Mouse (Mus musculus) limb, embryonic 10.5 days (tissue): ENCODE data around the gene Pitpnm2. TPM values are rescaled to one million over a fixed set of nuclear protein-coding genes. Genes with fewer than 3 reads are reported as not detected.

ENCODE experiments used
- DNase-seq: peaks from one replicate; pipeline ENCODE4 v3.0.0-alpha.2; 2017; ENCODE audit warnings: low spot score
- H3K27ac ChIP-seq: fragments of 300-500 bp; sonication (generic); 2 replicates; pipeline ENCODE4 v1.5.1; 2016; ENCODE audit warnings: mild to moderate bottlenecking
- H3K27me3 ChIP-seq: fragments of 300-500 bp; sonication (generic); 2 replicates; pipeline ENCODE4 v1.6.1; 2016; ENCODE audit warnings: low read depth, mild to moderate bottlenecking; ENCODE audit not compliant: poor library complexity, severe bottlenecking
- H3K36me3 ChIP-seq: fragments of 300-500 bp; sonication (generic); 2 replicates; pipeline ENCODE4 v1.6.1; 2016; ENCODE audit warnings: mild to moderate bottlenecking, moderate library complexity
- H3K4me1 ChIP-seq: fragments of 300-500 bp; sonication (generic); 2 replicates; pipeline ENCODE4 v1.6.1; 2016
- H3K4me3 ChIP-seq: fragments of 300-500 bp; sonication (generic); 2 replicates; pipeline ENCODE4 v1.5.1; 2016; ENCODE audit warnings: mild to moderate bottlenecking, moderate library complexity
- H3K9me3 ChIP-seq: fragments of 300-500 bp; sonication (generic); replicated peaks from 2 replicates; pipeline ENCODE4 v1.6.1; 2016; ENCODE audit warnings: mild to moderate bottlenecking
- WGBS: fragments of 180-500 bp; shearing (Covaris S2); methylation state at CpG from one replicate; pipeline ENCODE4 v1.1.7; 2016; 5-methylcytosine and 5-hydroxymethylcytosine counted together
- polyA plus RNA-seq: library from polyadenylated mRNA; unstranded; fragments of >200 nt; fragmentation: Nextera tagmentation; extraction: Ambion mirVana; gene quantifications from 2 replicates; pipeline ENCODE4 v1.2.1, GENCODE M21; 2016

The Pitpnm2 gene
- polyA plus RNA-seq, 1 experiment from 2014 or later: 2.0 TPM

GRCm38 (mm10) chr5:124201564-124201963, 48.0 kb downstream of the Pitpnm2 start:
- Histone ChIP-seq H3K27me3 (no peaks in the 10 kb centered on the region), H3K9me3 (no peaks in the 10 kb centered on the region), H3K4me1 (peaks cover 56% of the 10 kb centered on the region), H3K36me3 (no peaks in the 10 kb centered on the region), H3K4me3 (no peak overlapping the region), H3K27ac (no peak overlapping the region)
- no peak for DNase-seq
- 83% methylated on average over 2 of the region's 2 CpGs for WGBS

- Histone ChIP-seq H3K4me1 (peaks cover 49% of the 10 kb centered on the region), H3K27me3 (no peaks in the 10 kb centered on the region), H3K36me3 (no peaks in the 10 kb centered on the region), H3K27ac (no peak overlapping the region), H3K9me3 (no peaks in the 10 kb centered on the region), H3K4me3 (no peak overlapping the region)
- whole genome bisulfite sequencing: 69% methylated on average over 5 of the region's 5 CpGs
- no peak for DNase-seq
Observed at GRCm38 (mm10) chr5:124200844-124201243, 48.7 kb downstream of the Pitpnm2 start.

- DNase-seq: no peak
Observed at GRCm38 (mm10) chr5:124199168-124199567, 50.4 kb downstream of the Pitpnm2 start.

GRCm38 (mm10) chr5:124198473-124198872, 51.1 kb downstream of the Pitpnm2 start:
- peaks cover 47% of the 10 kb centered on the region for H3K4me1 ChIP-seq
- no peak for DNase-seq
- H3K27me3 ChIP-seq: no peaks in the 10 kb centered on the region
- no peaks in the 10 kb centered on the region for H3K36me3 ChIP-seq
- H3K27ac ChIP-seq: no peak overlapping the region
- H3K9me3 ChIP-seq: no peaks in the 10 kb centered on the region
- WGBS: 72% methylated on average over 7 of the region's 7 CpGs
- H3K4me3 ChIP-seq: no peak overlapping the region

More at GRCm38 (mm10) chr5:124199168-124199567, 50.4 kb downstream of the Pitpnm2 start:
- H3K36me3 ChIP-seq: no peaks in the 10 kb centered on the region
- no peaks in the 10 kb centered on the region for H3K9me3 ChIP-seq
- H3K4me1 ChIP-seq: peaks cover 44% of the 10 kb centered on the region
- no peak overlapping the region for H3K4me3 ChIP-seq
- WGBS: 68% methylated on average over 5 of the region's 5 CpGs
- no peaks in the 10 kb centered on the region for H3K27me3 ChIP-seq
- no peak overlapping the region for H3K27ac ChIP-seq

GRCm38 (mm10) chr5:124196082-124196481, 53.5 kb downstream of the Pitpnm2 start:
- peaks cover 50% of the 10 kb centered on the region for H3K4me1 ChIP-seq
- WGBS: 93% methylated on average over 4 of the region's 4 CpGs
- DNase-seq: no peak
- H3K27me3 ChIP-seq: no peaks in the 10 kb centered on the region
- H3K36me3 ChIP-seq: no peaks in the 10 kb centered on the region
- H3K4me3 ChIP-seq: no peak overlapping the region
- no peaks in the 10 kb centered on the region for H3K9me3 ChIP-seq
- H3K27ac ChIP-seq: no peak overlapping the region

GRCm38 (mm10) chr5:124194386-124195084, 55.0 kb downstream of the Pitpnm2 start:
- Histone ChIP-seq H3K4me1 (peaks cover 48% of the 10 kb centered on the region), H3K27me3 (no peaks in the 10 kb centered on the region), H3K36me3 (no peaks in the 10 kb centered on the region), H3K9me3 (no peaks in the 10 kb centered on the region), H3K4me3 (no peak overlapping the region), H3K27ac (no peak overlapping the region)
- DNase-seq: no peak
- WGBS: 66% methylated on average over 11 of the region's 11 CpGs

- H3K27ac ChIP-seq: no peak overlapping the region
Observed at GRCm38 (mm10) chr5:124193286-124194112, 56.1 kb downstream of the Pitpnm2 start.

GRCm38 (mm10) chr5:124192726-124193285, 56.8 kb downstream of the Pitpnm2 start:
- Histone ChIP-seq H3K36me3 (no peaks in the 10 kb centered on the region), H3K27ac (peak overlapping the region; percentile 20; the same call in 1 of the 2 replicates), H3K27me3 (peaks cover 3% of the 10 kb centered on the region), H3K4me3 (no peak overlapping the region), H3K9me3 (no peaks in the 10 kb centered on the region), H3K4me1 (peaks cover 44% of the 10 kb centered on the region)
- DNase-seq: no peak
- 78% methylated on average over 10 of the region's 10 CpGs for WGBS

More at GRCm38 (mm10) chr5:124193286-124194112, 56.1 kb downstream of the Pitpnm2 start:
- DNase-seq: no peak
- WGBS: 83% methylated on average over 24 of the region's 24 CpGs
- Histone ChIP-seq H3K4me1 (peaks cover 42% of the 10 kb centered on the region), H3K4me3 (no peak overlapping the region), H3K27me3 (no peaks in the 10 kb centered on the region), H3K9me3 (no peaks in the 10 kb centered on the region), H3K36me3 (no peaks in the 10 kb centered on the region)

- peak overlapping the region; percentile 20; the same call in 1 of the 2 replicates for H3K27ac ChIP-seq
- H3K4me1 ChIP-seq: peaks cover 47% of the 10 kb centered on the region
- H3K4me3 ChIP-seq: no peak overlapping the region
- no peak for DNase-seq
- H3K27me3 ChIP-seq: peaks cover 8% of the 10 kb centered on the region
- WGBS: 87% methylated on average over 7 of the region's 7 CpGs
- H3K9me3 ChIP-seq: no peaks in the 10 kb centered on the region
- no peaks in the 10 kb centered on the region for H3K36me3 ChIP-seq
Observed at GRCm38 (mm10) chr5:124192251-124192710, 57.3 kb downstream of the Pitpnm2 start.

GRCm38 (mm10) chr5:124190146-124190870, 59.3 kb downstream of the Pitpnm2 start:
- Histone ChIP-seq H3K9me3 (no peaks in the 10 kb centered on the region), H3K27me3 (peaks cover 28% of the 10 kb centered on the region), H3K27ac (no peak overlapping the region), H3K36me3 (no peaks in the 10 kb centered on the region), H3K4me3 (no peak overlapping the region), H3K4me1 (peaks cover 62% of the 10 kb centered on the region)
- WGBS: 88% methylated on average over 10 of the region's 10 CpGs
- DNase-seq: no peak

- WGBS: 97% methylated on average over 4 of the region's 4 CpGs
- H3K36me3 ChIP-seq: no peaks in the 10 kb centered on the region
- peaks cover 64% of the 10 kb centered on the region for H3K4me1 ChIP-seq
- no peak overlapping the region for H3K27ac ChIP-seq
- no peak overlapping the region for H3K4me3 ChIP-seq
- H3K27me3 ChIP-seq: peaks cover 35% of the 10 kb centered on the region
- no peak for DNase-seq
- H3K9me3 ChIP-seq: no peaks in the 10 kb centered on the region
Observed at GRCm38 (mm10) chr5:124189572-124189981, 60.0 kb downstream of the Pitpnm2 start.
